Comparison of ENCODE assay signal across 9 mouse cellular contexts in genomic region chr19:27425656-27426055, GRCm38 (mm10). TPM values are rescaled to one million over a fixed set of nuclear protein-coding genes. Genes with fewer than 3 reads are reported as not detected.
DNase-seq lines count a peak whose midpoint lies in the region; ATAC-seq and TF ChIP-seq lines count a peak whose summit lies in the region.
"Had no signal": no experiment of that assay in that cellular context is flagged by ENCODE, and none has a peak within 500 bp of the region (broad histone marks: within the 10 kb centered on the region; RNA-seq: fewer than 3 reads in every experiment).

No protein-coding gene starts in this region.

- H3K4me3 ChIP-seq in forebrain, embryonic 14.5 days (ENCODE audit: low read depth, low read length), result no peak overlapping the region
- no peak overlapping the region for H3K4me3 ChIP-seq in forebrain, embryonic 16.5 days (replicated peaks; ENCODE audit: low read length)
- no peak overlapping the region for H3K4me3 ChIP-seq in midbrain, embryonic 10.5 days
- H3K4me3 ChIP-seq in midbrain, embryonic 13.5 days (replicated peaks), result no peak overlapping the region
- H3K4me3 ChIP-seq in gastrocnemius, adult 2 months, result no peak overlapping the region
- no peak overlapping the region for H3K4me3 ChIP-seq in lung, embryonic 14.5 days (ENCODE audit: low read depth, low read length)
- H3K4me3 ChIP-seq: midbrain, embryonic 12.5 days had no signal

- peaks cover 46% of the 10 kb centered on the region for H3K36me3 ChIP-seq in forebrain, embryonic 14.5 days (ENCODE audit: control insufficient read depth, insufficient read depth, low read length)
- H3K36me3 ChIP-seq in forebrain, embryonic 16.5 days (ENCODE audit: control insufficient read depth, insufficient read depth), result peaks cover 23% of the 10 kb centered on the region
- H3K36me3 ChIP-seq in midbrain, embryonic 10.5 days, result peaks cover 57% of the 10 kb centered on the region
- peaks cover 39% of the 10 kb centered on the region for H3K36me3 ChIP-seq in midbrain, embryonic 13.5 days
- peaks cover 49% of the 10 kb centered on the region for H3K36me3 ChIP-seq in lung, embryonic 14.5 days (ENCODE audit: insufficient read depth)

- H3K27me3 ChIP-seq in forebrain, embryonic 14.5 days (replicated peaks; ENCODE audit: control insufficient read depth, insufficient read depth, low read length), result no peaks in the 10 kb centered on the region
- H3K27me3 ChIP-seq in forebrain, embryonic 16.5 days (replicated peaks; ENCODE audit: control insufficient read depth, insufficient read depth, low read length), result no peaks in the 10 kb centered on the region
- no peaks in the 10 kb centered on the region for H3K27me3 ChIP-seq in midbrain, embryonic 10.5 days (ENCODE audit: low read depth, poor library complexity, severe bottlenecking)
- no peaks in the 10 kb centered on the region for H3K27me3 ChIP-seq in midbrain, embryonic 13.5 days
- H3K27me3 ChIP-seq in lung, embryonic 14.5 days (ENCODE audit: insufficient read depth, low read length), result no peaks in the 10 kb centered on the region
- H3K27me3 ChIP-seq: midbrain, embryonic 12.5 days had no signal

- no peak for ATAC-seq in forebrain, embryonic 14.5 days
- no peak for ATAC-seq in forebrain, embryonic 16.5 days
- ATAC-seq in midbrain, embryonic 13.5 days, result no peak
- no peak for ATAC-seq in lung, embryonic 14.5 days (ENCODE audit: insufficient read depth)

- DNase-seq in forebrain, embryonic 14.5 days (ENCODE audit: low spot score), result peak; percentile 70
- peak; percentile 29 for DNase-seq in midbrain, embryonic 10.5 days (ENCODE audit: low spot score)
- peak; percentile 19 to 55 for DNase-seq in adrenal gland, postnatal 36 days
- DNase-seq in gastrocnemius, adult 2 months, result peak; percentile 50
- peak; percentile 66 for DNase-seq in lung, embryonic 14.5 days
- peak; percentile 34 for DNase-seq in thymus, postnatal 25 days

- WGBS in forebrain, embryonic 14.5 days, result 75% methylated on average over 7 of the region's 7 CpGs
- 70% methylated on average over 7 of the region's 7 CpGs for WGBS in forebrain, embryonic 16.5 days
- 88% methylated on average over 7 of the region's 7 CpGs for WGBS in midbrain, embryonic 10.5 days
- WGBS in midbrain, embryonic 13.5 days, result 79% methylated on average over 7 of the region's 7 CpGs
- 57% methylated on average over 7 of the region's 7 CpGs for WGBS in lung, embryonic 14.5 days

- no peak overlapping the region for H3K27ac ChIP-seq in forebrain, embryonic 14.5 days (ENCODE audit: low read depth, low read length)
- H3K27ac ChIP-seq in forebrain, embryonic 16.5 days (ENCODE audit: low read length), result no peak overlapping the region
- no peak overlapping the region for H3K27ac ChIP-seq in midbrain, embryonic 10.5 days (replicated peaks)
- H3K27ac ChIP-seq in midbrain, embryonic 13.5 days, result no peak overlapping the region
- H3K27ac ChIP-seq in gastrocnemius, adult 2 months, result no peak overlapping the region
- H3K27ac ChIP-seq in lung, embryonic 14.5 days (ENCODE audit: low read depth), result no peak overlapping the region
- H3K27ac ChIP-seq: midbrain, embryonic 12.5 days had no signal

- peak; percentile 68 for TF ChIP-seq CTCF in gastrocnemius, adult 2 months (IDR thresholded peaks at IDR 0.05)
- TF ChIP-seq CTCF in lung, embryonic 14.5 days (IDR thresholded peaks at IDR 0.05; ENCODE audit: low read depth), result peak; percentile 73

- no peak overlapping the region for H3K4me2 ChIP-seq in forebrain, embryonic 14.5 days (ENCODE audit: low read length)
- no peak overlapping the region for H3K4me2 ChIP-seq in forebrain, embryonic 16.5 days (ENCODE audit: low read length)
- H3K4me2 ChIP-seq in midbrain, embryonic 13.5 days (replicated peaks), result no peak overlapping the region
- H3K4me2 ChIP-seq in lung, embryonic 14.5 days, result no peak overlapping the region
- H3K4me2 ChIP-seq: midbrain, embryonic 12.5 days had no signal

- H3K9ac ChIP-seq in forebrain, embryonic 14.5 days (ENCODE audit: low read length), result no peak overlapping the region
- no peak overlapping the region for H3K9ac ChIP-seq in forebrain, embryonic 16.5 days (replicated peaks; ENCODE audit: low read depth, low read length)
- no peak overlapping the region for H3K9ac ChIP-seq in midbrain, embryonic 13.5 days (replicated peaks)
- H3K9ac ChIP-seq in lung, embryonic 14.5 days, result no peak overlapping the region
- H3K9ac ChIP-seq: midbrain, embryonic 12.5 days had no signal

- peaks cover 6% of the 10 kb centered on the region for H3K4me1 ChIP-seq in forebrain, embryonic 14.5 days (ENCODE audit: control insufficient read depth, insufficient read depth, low read length)
- peaks cover 10% of the 10 kb centered on the region for H3K4me1 ChIP-seq in forebrain, embryonic 16.5 days (replicated peaks; ENCODE audit: control insufficient read depth, insufficient read depth, low read length)
- H3K4me1 ChIP-seq in midbrain, embryonic 10.5 days, result peaks cover 17% of the 10 kb centered on the region
- peaks cover 20% of the 10 kb centered on the region for H3K4me1 ChIP-seq in midbrain, embryonic 13.5 days (replicated peaks)
- no peaks in the 10 kb centered on the region for H3K4me1 ChIP-seq in lung, embryonic 14.5 days (ENCODE audit: insufficient read depth)

- no peaks in the 10 kb centered on the region for H3K9me3 ChIP-seq in forebrain, embryonic 14.5 days (replicated peaks; ENCODE audit: control insufficient read depth, low read length)
- no peaks in the 10 kb centered on the region for H3K9me3 ChIP-seq in forebrain, embryonic 16.5 days (ENCODE audit: control insufficient read depth, low read length)
- no peaks in the 10 kb centered on the region for H3K9me3 ChIP-seq in midbrain, embryonic 10.5 days (replicated peaks)
- no peaks in the 10 kb centered on the region for H3K9me3 ChIP-seq in midbrain, embryonic 13.5 days
- no peaks in the 10 kb centered on the region for H3K9me3 ChIP-seq in lung, embryonic 14.5 days (ENCODE audit: low read depth, low read length)
- H3K9me3 ChIP-seq: midbrain, embryonic 12.5 days had no signal

- intact Hi-C loops in gastrocnemius, adult 2 months (cut with DNase I), result loop anchor here (5.0 kb wide), 2 partner anchors 678 to 693 kb away; no protein-coding TSS in a partner anchor

RNA-seq across cellular contexts. Expression of gene Pum3, which starts 4.0 kb away (rescaled TPM):
- 69.3 and 76.8 TPM in 2 replicates for polyA plus RNA-seq in forebrain, embryonic 14.5 days (2014; fragmentation: Nextera tagmentation; extraction: Ambion mirVana)
- polyA plus RNA-seq in forebrain, embryonic 16.5 days (2015; fragmentation: Nextera tagmentation; extraction: Ambion mirVana), result 64.9 and 83.6 TPM in 2 replicates
- polyA plus RNA-seq in midbrain, embryonic 10.5 days (2016; fragmentation: Nextera tagmentation; extraction: Ambion mirVana), result 77.5 and 83.4 TPM in 2 replicates
- 60.2 and 77.5 TPM in 2 replicates for polyA plus RNA-seq in midbrain, embryonic 13.5 days (2015; fragmentation: Nextera tagmentation; extraction: Ambion mirVana)
- total RNA-seq in adrenal gland, postnatal 36 days (2021), result 100 to 1,000 TPM in 1 of 2 experiments, 10 to 100 TPM in 1; 100.0 to 130 TPM
- total RNA-seq in gastrocnemius, adult 2 months (2021), result 10 to 100 TPM; 18.4 to 29.5 TPM
- 83.2 and 87.0 TPM in 2 replicates for polyA plus RNA-seq in lung, embryonic 14.5 days (2014; fragmentation: Nextera tagmentation; extraction: Ambion mirVana)
